Mouse (Mus musculus) CH12.LX (cell line): ENCODE measurements around the gene Lyg2. TPM values are rescaled to one million over a fixed set of nuclear protein-coding genes. Genes with fewer than 3 reads are reported as not detected.
A peak's percentile ranks its signal among the peaks of the same experiment; 100 is the strongest.

Experiments
- DNase-seq: peaks from one replicate; pipeline ENCODE4 v3.0.0-alpha.2; 2013; ENCODE audit errors: extremely low read depth
- H3K27ac ChIP-seq: 2 replicates; pipeline ENCODE4 v1.5.1; 2012; ENCODE audit warnings: low read depth, mild to moderate bottlenecking, control low read depth, moderate library complexity; ENCODE audit not compliant: insufficient read depth
- H3K27me3 ChIP-seq: replicated peaks from 2 replicates; pipeline ENCODE3; 2012; ENCODE audit warnings: inconsistent platforms
- H3K36me3 ChIP-seq, 2 experiments: replicated peaks in 1 of 2; 2 replicates each; pipeline versions ENCODE3 to v1.6.1; 2012; ENCODE audit warnings: inconsistent platforms in 1 of 2, low read length in 1 of 2, mild to moderate bottlenecking in 1 of 2, mixed read lengths in 1 of 2, moderate library complexity in 1 of 2; ENCODE audit not compliant: control insufficient read depth in 1 of 2, insufficient read depth in 1 of 2
- H3K4me1 ChIP-seq, 2 experiments: 2 replicates each; pipeline ENCODE4 v1.6.1; 2012; ENCODE audit warnings: inconsistent platforms in 1 of 2, moderate library complexity in 1 of 2; ENCODE audit not compliant: insufficient read depth in 2 of 2, control insufficient read depth in 1 of 2
- H3K4me2 ChIP-seq: 2 replicates; pipeline ENCODE4 v1.6.1; 2012; ENCODE audit warnings: low read depth, mild to moderate bottlenecking, control low read depth; ENCODE audit not compliant: poor library complexity, insufficient read depth, severe bottlenecking
- H3K4me3 ChIP-seq, 3 experiments: fragments of 150-350 bp in 1 of 3; sonication (generic) in 1 of 3; replicated peaks in 1 of 3; 2 replicates each; pipeline versions ENCODE3 to v1.5.1; 2011 to 2012; ENCODE audit warnings: low read depth in 2 of 3, low read length in 2 of 3, mild to moderate bottlenecking in 2 of 3, moderate library complexity in 2 of 3, control low read depth in 1 of 3, improper control_type of control experiment in 1 of 3, inconsistent platforms in 1 of 3, mixed read lengths in 1 of 3; ENCODE audit not compliant: poor library complexity in 1 of 3
- H3K79me2 ChIP-seq: replicated peaks from 2 replicates; pipeline ENCODE4 v1.6.1; 2012; ENCODE audit warnings: mild to moderate bottlenecking, moderate library complexity; ENCODE audit not compliant: control insufficient read depth, poor library complexity, insufficient read depth, severe bottlenecking; ENCODE audit errors: extremely low read depth
- H3K9ac ChIP-seq: 2 replicates; pipeline ENCODE4 v1.6.1; 2012; ENCODE audit warnings: low read depth, mild to moderate bottlenecking, control low read depth, moderate library complexity; ENCODE audit not compliant: insufficient read depth
- H3K9me3 ChIP-seq: replicated peaks from 2 replicates; pipeline ENCODE3; 2012; ENCODE audit warnings: low read length, inconsistent platforms, mixed read lengths
- BHLHE40 ChIP-seq: IDR thresholded peaks from 2 replicates; pipeline ENCODE4 v1.6.1; 2011; ENCODE audit warnings: mild to moderate bottlenecking, low read depth, low read length, improper control_type of control experiment
- CHD1 ChIP-seq: IDR thresholded peaks from 2 replicates; pipeline ENCODE4 v1.6.1; 2012; ENCODE audit warnings: low read depth, low read length, improper control_type of control experiment, inconsistent platforms
- CTCF ChIP-seq, 2 experiments: IDR thresholded peaks in 1 of 2; conservative IDR thresholded peaks in 1 of 2; 2 replicates each; pipeline ENCODE4 v1.5.1; 2011 to 2012; ENCODE audit warnings: low read depth in 2 of 2, low read length in 2 of 2, improper control_type of control experiment in 1 of 2, inconsistent platforms in 1 of 2, mild to moderate bottlenecking in 1 of 2, moderate library complexity in 1 of 2
- ETS1 ChIP-seq: conservative IDR thresholded peaks from 2 replicates; pipeline ENCODE4 v1.6.1; 2012; ENCODE audit warnings: low read depth, mild to moderate bottlenecking, inconsistent platforms, low read length, improper control_type of control experiment, moderate library complexity
- HCFC1 ChIP-seq: IDR thresholded peaks from 2 replicates; pipeline ENCODE4 v1.6.1; 2012; ENCODE audit warnings: low read depth, mild to moderate bottlenecking, inconsistent platforms, low read length, improper control_type of control experiment
- IRF4 ChIP-seq: IDR thresholded peaks from 2 replicates; pipeline ENCODE4 v1.6.1; 2014; ENCODE audit warnings: low read depth, mild to moderate bottlenecking, inconsistent platforms, low read length, improper control_type of control experiment
- JUN ChIP-seq: IDR thresholded peaks from 2 replicates; pipeline ENCODE4 v1.6.1; 2011; ENCODE audit warnings: low read depth, mild to moderate bottlenecking, low read length, improper control_type of control experiment, moderate library complexity; ENCODE audit not compliant: insufficient read depth
- NRF1 ChIP-seq: IDR thresholded peaks from 2 replicates; pipeline ENCODE4 v1.6.1; 2014; ENCODE audit warnings: low read depth, mild to moderate bottlenecking, inconsistent platforms, low read length, improper control_type of control experiment, moderate library complexity
- PAX5 ChIP-seq: IDR thresholded peaks from 2 replicates; pipeline ENCODE4 v1.6.1; 2012; ENCODE audit warnings: low read length, inconsistent platforms, mixed read lengths
- RAD21 ChIP-seq: IDR thresholded peaks from 2 replicates; pipeline ENCODE4 v1.6.1; 2011; ENCODE audit warnings: low read depth, mild to moderate bottlenecking, low read length, improper control_type of control experiment, moderate library complexity
- SIN3A ChIP-seq: IDR thresholded peaks from 2 replicates; pipeline ENCODE4 v1.6.1; 2012; ENCODE audit warnings: low read length, improper control_type of control experiment, inconsistent platforms
- SMC3 ChIP-seq: IDR thresholded peaks from 2 replicates; pipeline ENCODE4 v1.6.1; 2011; ENCODE audit warnings: low read depth, low read length, improper control_type of control experiment
- TCF12 ChIP-seq: IDR thresholded peaks from 2 replicates; pipeline ENCODE4 v1.6.1; 2014; ENCODE audit warnings: low read depth, mild to moderate bottlenecking, inconsistent platforms, low read length, improper control_type of control experiment
- USF1 ChIP-seq: IDR thresholded peaks from 2 replicates; pipeline ENCODE4 v1.6.1; 2014; ENCODE audit warnings: low read depth, mild to moderate bottlenecking, inconsistent platforms, low read length, improper control_type of control experiment
- USF2 ChIP-seq: conservative IDR thresholded peaks from 2 replicates; pipeline ENCODE4 v1.6.1; 2011; ENCODE audit warnings: low read depth, low read length, improper control_type of control experiment
- ZC3H11A ChIP-seq: IDR thresholded peaks from 2 replicates; pipeline ENCODE4 v1.6.1; 2012; ENCODE audit warnings: low read depth, mild to moderate bottlenecking, inconsistent platforms, low read length, improper control_type of control experiment
- ZKSCAN1 ChIP-seq: IDR thresholded peaks from 2 replicates; pipeline ENCODE4 v1.6.1; 2012; ENCODE audit warnings: low read depth, inconsistent platforms, low read length, improper control_type of control experiment, borderline replicate concordance
- dilution Hi-C: fragments of 300-500 bp; cut with MboI; formaldehyde crosslinking; loops from 2 replicates; pipeline ENCODE4 v1.14.3; 2020; ENCODE audit warnings: low sequenced_read_pairs; ENCODE audit not compliant: extremely low pct_unique_long_range_greater_than_20kb, extremely low pct_ligation_motif_present
- in situ Hi-C: fragments of 300-500 bp; cut with MboI; formaldehyde crosslinking; loops from 3 replicates; pipeline ENCODE4 v1.14.3; 2019; ENCODE audit warnings: low sequenced_read_pairs, low pct_ligation_motif_present, low pct_unique_long_range_greater_than_20kb, mixed read lengths
- polyA plus RNA-seq: library from polyadenylated mRNA; unstranded; fragments of >175 nt; gene quantifications from 2 replicates; pipeline ENCODE4 v1.2.1, GENCODE M21; 2012; ENCODE audit warnings: low read depth; ENCODE audit not compliant: insufficient read length
- total RNA-seq, 2 experiments: library from RNA; depleted of rRNA; stranded (reverse); fragments of 300-350 nt in 1 of 2; fragments of >200 nt in 1 of 2; gene quantifications; 2 replicates each; pipeline ENCODE4 v1.2.3; 2012 to 2014

Lyg2 gene
- total and polyA plus RNA-seq, 3 experiments: not detected

DNA sequence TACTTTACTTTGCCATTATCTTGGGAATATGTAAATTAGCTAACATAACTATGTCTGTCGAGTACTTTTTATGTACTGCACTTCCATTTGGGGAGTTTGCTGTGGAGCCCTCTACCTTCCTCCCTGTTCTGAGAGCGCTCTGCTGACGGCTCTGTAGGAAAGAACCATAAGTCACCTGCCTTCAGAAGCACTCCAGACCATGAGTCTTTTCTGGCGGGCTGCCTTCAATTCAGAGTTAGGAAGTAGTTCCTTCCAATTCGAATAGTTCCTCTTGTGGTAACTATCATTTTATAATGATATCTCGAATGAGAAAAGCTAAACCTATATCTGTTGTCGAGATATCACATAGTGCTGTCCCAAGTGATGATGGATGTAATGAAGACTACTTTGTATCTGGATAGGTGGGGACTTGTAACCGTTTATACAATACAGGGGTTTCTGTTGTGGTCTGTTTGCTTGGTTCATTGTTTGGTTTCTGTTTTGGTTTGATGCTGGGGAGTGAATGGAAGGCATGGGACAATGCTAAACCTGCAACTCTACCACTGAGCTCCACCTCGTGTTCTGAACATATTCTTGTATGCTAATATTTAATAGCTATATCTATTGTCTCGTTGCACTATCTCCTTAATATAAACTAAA lies 48.5 kb downstream of the Lyg2 start:
- H3K9ac ChIP-seq: no peak overlapping the region
- DNase-seq: no peak
- 0 out of 2 replicates have a peak overlapping the region, but pooled peaks have one; percentile 9 for H3K4me2 ChIP-seq

DNA sequence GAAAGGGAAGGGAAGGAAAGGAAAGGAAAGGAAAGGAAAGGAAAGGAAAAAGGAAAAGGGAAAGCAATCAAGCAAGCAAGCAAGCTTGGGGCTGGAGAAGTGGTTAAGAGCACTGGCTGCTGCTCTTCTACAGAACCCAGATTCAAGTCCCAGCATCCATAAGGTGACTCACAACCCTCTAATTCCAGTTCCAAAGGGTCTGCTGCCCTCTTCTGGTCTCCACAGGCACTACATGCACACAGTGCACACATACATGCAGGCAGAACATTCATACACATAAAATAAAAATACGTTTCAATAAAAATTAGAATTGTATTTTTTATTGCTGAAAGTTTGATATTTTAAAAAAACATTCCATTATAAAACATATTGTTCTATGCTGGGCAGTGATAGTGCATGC lies 49.2 kb downstream of the Lyg2 start:
- in situ Hi-C loops (no loop called here), dilution Hi-C loops (no loop called here)
- Histone ChIP-seq H3K9me3 (peaks cover 2% of the 10 kb centered on the region), H3K4me3 (no peak overlapping the region), H3K27ac (no peak overlapping the region), H3K4me2 (no peak overlapping the region), H3K27me3 (peaks cover 33% of the 10 kb centered on the region), H3K4me1 (peaks cover 5 to 21% of the 10 kb centered on the region in 2 experiments; a peak in 2 of 4 replicates), H3K79me2 (no peaks in the 10 kb centered on the region), H3K36me3 (no peaks in the 10 kb centered on the region), H3K9ac (no peak overlapping the region)
- DNase-seq: peak; percentile 74
- TF ChIP-seq ZC3H11A: no peak
- peak; percentile 53 for TF ChIP-seq SMC3
- peak; percentile 76 for TF ChIP-seq RAD21
- TF ChIP-seq CTCF (conservative IDR thresholded peaks at IDR 0.05 in 1 of 2, IDR thresholded peaks at IDR 0.05 in 1 of 2; ENCODE audit: low read depth in 2 of 2, low read length in 2 of 2): peak; percentile 81 to 86

More for the DNA sequence above, 48.5 kb downstream of the Lyg2 start:
- Histone ChIP-seq H3K4me1 (peaks cover 5 to 21% of the 10 kb centered on the region in 2 experiments; a peak in 2 of 4 replicates), H3K79me2 (no peaks in the 10 kb centered on the region), H3K27ac (no peak overlapping the region), H3K27me3 (peaks cover 27% of the 10 kb centered on the region), H3K36me3 (no peaks in the 10 kb centered on the region), H3K4me3 (peak overlapping the region in 1 of 3 experiments; percentile 5), H3K9me3 (peaks cover 2% of the 10 kb centered on the region)
- TF ChIP-seq ETS1 (no peak), IRF4 (no peak), USF2 (no peak), PAX5 (no peak), NRF1 (no peak), JUN (no peak), USF1 (no peak), BHLHE40 (no peak)
- in situ Hi-C loops (no loop called here), dilution Hi-C loops (no loop called here)

DNA sequence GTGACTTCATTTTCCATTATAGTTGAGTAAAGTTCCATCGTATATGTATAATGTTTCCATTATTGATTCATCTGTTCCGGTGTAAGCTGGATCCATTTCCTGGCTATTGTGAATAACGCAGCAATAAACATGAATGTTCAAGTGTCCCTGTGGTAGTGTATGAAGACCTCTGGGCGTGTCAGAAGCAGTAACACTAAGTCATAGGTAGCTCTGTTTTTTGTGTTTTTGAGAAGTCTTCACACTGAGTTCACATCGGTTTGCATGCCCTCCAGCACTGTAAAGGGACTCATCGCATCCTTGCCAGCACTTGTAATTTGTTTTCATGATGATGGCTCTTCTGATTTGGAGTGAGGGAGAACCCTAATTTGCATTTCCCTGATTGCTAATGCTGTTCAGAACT lies 50.0 kb downstream of the Lyg2 start, which contains the start of gene Tsga10:
Gene Tsga10 (minus strand): TSS at position 144 of the 400 bp plus-strand sequence.
- Histone ChIP-seq H3K27me3 (peaks cover 38% of the 10 kb centered on the region), H3K36me3 (no peaks in the 10 kb centered on the region), H3K9me3 (peaks cover 2% of the 10 kb centered on the region), H3K27ac (no peak within 1 kb of the TSS), H3K4me2 (peak within 1 kb of the TSS; percentile 81), H3K4me1 (peaks cover 5 to 16% of the 10 kb centered on the region in 2 experiments; a peak in 2 of 4 replicates), H3K79me2 (no peaks in the 10 kb centered on the region), H3K9ac (peak within 1 kb of the TSS; percentile 50), H3K4me3 (peak within 1 kb of the TSS; percentile 70 to 94 (median 78))
- dilution Hi-C loops (no loop called here), in situ Hi-C loops (no loop called here)
- no peak for DNase-seq
- no peak for TF ChIP-seq CHD1
- TF ChIP-seq ZKSCAN1: no peak
- TF ChIP-seq NRF1: no peak
- TF ChIP-seq USF1: no peak
- TF ChIP-seq PAX5: no peak
- no peak for TF ChIP-seq TCF12
- no peak for TF ChIP-seq JUN
- TF ChIP-seq HCFC1: no peak
- no peak for TF ChIP-seq SIN3A
- TF ChIP-seq, all 38 proteins: peak for 0
